ENCODE assay signal across 15 mouse cellular contexts in genomic region chr15:95883559-95883958, GRCm38 (mm10).
DNase-seq lines count a peak whose midpoint lies in the region; ATAC-seq and TF ChIP-seq lines count a peak whose summit lies in the region.
"Had no signal": no experiment of that assay in that cellular context is flagged by ENCODE, and none has a peak within 500 bp of the region (broad histone marks: within the 10 kb centered on the region; RNA-seq: fewer than 3 reads in every experiment).

No protein-coding gene starts in this region.

- no peaks in the 10 kb centered on the region for H3K9me3 ChIP-seq in heart, embryonic 10.5 days
- no peaks in the 10 kb centered on the region for H3K9me3 ChIP-seq in ES-E14 (ENCODE audit: control insufficient read depth, insufficient read depth, low read depth, low read length)
- no peaks in the 10 kb centered on the region for H3K9me3 ChIP-seq in erythroblast, embryonic 14.5 days (ENCODE audit: control insufficient read depth, low read length)
- H3K9me3 ChIP-seq in megakaryocyte, embryonic 14.5 days, result no peaks in the 10 kb centered on the region
- H3K9me3 ChIP-seq in kidney, embryonic 14.5 days (ENCODE audit: control insufficient read depth, low read length), result no peaks in the 10 kb centered on the region
- H3K9me3 ChIP-seq in forebrain, embryonic 14.5 days (replicated peaks; ENCODE audit: control insufficient read depth, low read length), result no peaks in the 10 kb centered on the region
- H3K9me3 ChIP-seq: hindbrain, embryonic 10.5 days; limb, embryonic 15.5 days; midbrain, embryonic 15.5 days had no signal

- DNase-seq in heart, embryonic 10.5 days (ENCODE audit: low spot score), result peak; percentile 87
- no peak for DNase-seq in heart, postnatal 36 days
- DNase-seq in ES-E14 (ENCODE audit: low read depth, low spot score), result no peak
- DNase-seq in gastrocnemius, postnatal 10 days, result no peak
- DNase-seq in forebrain, embryonic 14.5 days (ENCODE audit: low spot score), result no peak
- DNase-seq: cerebellum, postnatal 25 days; kidney, adult 2 months; layer of hippocampus, postnatal 36 days; thymus, postnatal 36 days had no signal

- 18% methylated on average over 6 of the region's 6 CpGs for WGBS in heart, embryonic 10.5 days
- WGBS in kidney, embryonic 14.5 days, result 61% methylated on average over 6 of the region's 6 CpGs
- 84% methylated on average over 6 of the region's 6 CpGs for WGBS in forebrain, embryonic 14.5 days

- H3K27ac ChIP-seq in heart, embryonic 10.5 days, result peak overlapping the region; percentile 22; the same call in 1 of the 2 replicates
- no peak overlapping the region for H3K27ac ChIP-seq in ES-E14 (ENCODE audit: insufficient read depth, low read depth, low read length, poor library complexity, severe bottlenecking)
- no peak overlapping the region for H3K27ac ChIP-seq in kidney, embryonic 14.5 days (ENCODE audit: low read depth, low read length)
- no peak overlapping the region for H3K27ac ChIP-seq in forebrain, embryonic 14.5 days (ENCODE audit: low read depth, low read length)
- H3K27ac ChIP-seq: hindbrain, embryonic 10.5 days; limb, embryonic 15.5 days; midbrain, embryonic 15.5 days had no signal

- H3K9ac ChIP-seq in ES-E14 (ENCODE audit: insufficient read depth, low read depth, low read length, poor library complexity, severe bottlenecking), result no peak overlapping the region
- H3K9ac ChIP-seq in kidney, embryonic 14.5 days (ENCODE audit: low read depth, low read length), result no peak overlapping the region
- no peak overlapping the region for H3K9ac ChIP-seq in forebrain, embryonic 14.5 days (ENCODE audit: low read length)
- H3K9ac ChIP-seq: limb, embryonic 15.5 days; midbrain, embryonic 15.5 days had no signal

- 0 out of 2 replicates have a peak, but pooled peaks cover 2% of the 10 kb centered on the region for H3K36me3 ChIP-seq in heart, embryonic 10.5 days
- H3K36me3 ChIP-seq in ES-E14 (ENCODE audit: control insufficient read depth, insufficient read depth, low read length, poor library complexity, severe bottlenecking), result no peaks in the 10 kb centered on the region; the same call in 1 of the 2 replicates
- H3K36me3 ChIP-seq in erythroblast, embryonic 14.5 days (ENCODE audit: control insufficient read depth), result peaks cover 8% of the 10 kb centered on the region
- peaks cover 54% of the 10 kb centered on the region for H3K36me3 ChIP-seq in megakaryocyte, embryonic 14.5 days (replicated peaks; ENCODE audit: low read length)
- H3K36me3 ChIP-seq in kidney, embryonic 14.5 days (ENCODE audit: control insufficient read depth, insufficient read depth, low read length), result no peaks in the 10 kb centered on the region
- H3K36me3 ChIP-seq in forebrain, embryonic 14.5 days (ENCODE audit: control insufficient read depth, insufficient read depth, low read length), result no peaks in the 10 kb centered on the region
- H3K36me3 ChIP-seq: hindbrain, embryonic 10.5 days; limb, embryonic 15.5 days; midbrain, embryonic 15.5 days had no signal

- intact Hi-C loops in heart, postnatal 36 days (cut with DNase I), result loop anchor here (2.0 to 5.0 kb wide), 2 partner anchors 23 to 111 kb away; no protein-coding TSS in a partner anchor

- H3K4me2 ChIP-seq in kidney, embryonic 14.5 days (replicated peaks; ENCODE audit: low read depth, low read length), result no peak overlapping the region
- H3K4me2 ChIP-seq in forebrain, embryonic 14.5 days (ENCODE audit: low read length), result no peak overlapping the region
- H3K4me2 ChIP-seq: limb, embryonic 15.5 days; midbrain, embryonic 15.5 days had no signal

- in situ Hi-C loops in ES-E14 (cut with MboI; ENCODE audit: low sequenced_read_pairs in 2 of 2, unreplicated experiment in 2 of 2), result no loop called here

- no peak overlapping the region for H3K4me3 ChIP-seq in heart, embryonic 10.5 days
- no peak overlapping the region for H3K4me3 ChIP-seq in ES-E14 (ENCODE audit: insufficient read depth in 1 of 2, low read depth in 1 of 2, low read length in 2 of 2, poor library complexity in 1 of 2, severe bottlenecking in 1 of 2)
- peak overlapping the region; percentile 63 for H3K4me3 ChIP-seq in erythroblast, embryonic 14.5 days (replicated peaks)
- peak overlapping the region; percentile 86 for H3K4me3 ChIP-seq in megakaryocyte, embryonic 14.5 days (replicated peaks)
- H3K4me3 ChIP-seq in kidney, embryonic 14.5 days (ENCODE audit: low read length), result no peak overlapping the region
- H3K4me3 ChIP-seq in forebrain, embryonic 14.5 days (ENCODE audit: low read depth, low read length), result no peak overlapping the region
- H3K4me3 ChIP-seq: hindbrain, embryonic 10.5 days; limb, embryonic 15.5 days; midbrain, embryonic 15.5 days had no signal

- ATAC-seq in kidney, embryonic 14.5 days (ENCODE audit: low FRiP score, low TSS enrichment), result no peak
- ATAC-seq in forebrain, embryonic 14.5 days, result no peak
- ATAC-seq: midbrain, embryonic 15.5 days had no signal

- no peaks in the 10 kb centered on the region for H3K27me3 ChIP-seq in heart, embryonic 10.5 days (ENCODE audit: insufficient read depth, poor library complexity, severe bottlenecking)
- no peaks in the 10 kb centered on the region for H3K27me3 ChIP-seq in erythroblast, embryonic 14.5 days (ENCODE audit: control insufficient read depth)
- H3K27me3 ChIP-seq in megakaryocyte, embryonic 14.5 days (replicated peaks), result no peaks in the 10 kb centered on the region
- H3K27me3 ChIP-seq in kidney, embryonic 14.5 days (ENCODE audit: control insufficient read depth, insufficient read depth, low read length), result no peaks in the 10 kb centered on the region
- H3K27me3 ChIP-seq in forebrain, embryonic 14.5 days (replicated peaks; ENCODE audit: control insufficient read depth, insufficient read depth, low read length), result no peaks in the 10 kb centered on the region
- H3K27me3 ChIP-seq: limb, embryonic 15.5 days; midbrain, embryonic 15.5 days had no signal

- H3K4me1 ChIP-seq in heart, embryonic 10.5 days, result peaks cover 66% of the 10 kb centered on the region
- peaks cover 0 to 6% of the 10 kb centered on the region in 2 experiments; a peak in 2 of 4 replicates for H3K4me1 ChIP-seq in ES-E14 (ENCODE audit: control insufficient read depth in 2 of 2, insufficient read depth in 2 of 2, low read length in 2 of 2, poor library complexity in 1 of 2)
- H3K4me1 ChIP-seq in erythroblast, embryonic 14.5 days (ENCODE audit: control insufficient read depth), result peaks cover 81% of the 10 kb centered on the region
- peaks cover 92% of the 10 kb centered on the region for H3K4me1 ChIP-seq in megakaryocyte, embryonic 14.5 days
- peaks cover 26% of the 10 kb centered on the region for H3K4me1 ChIP-seq in kidney, embryonic 14.5 days (ENCODE audit: control insufficient read depth, insufficient read depth, low read length)
- H3K4me1 ChIP-seq in forebrain, embryonic 14.5 days (ENCODE audit: control insufficient read depth, insufficient read depth, low read length), result no peaks in the 10 kb centered on the region; the same call in 1 of the 2 replicates

TF ChIP-seq in ES-E14, 5 proteins besides CTCF, POLR2A, EP300 and RAD21:
- no peak for TF ChIP-seq HCFC1 (IDR thresholded peaks at IDR 0.05; ENCODE audit: borderline replicate concordance, insufficient read depth, low read length)
- TF ChIP-seq CHD2 (IDR thresholded peaks at IDR 0.05; ENCODE audit: low read depth, low read length), result no peak
- TF ChIP-seq MAFK (IDR thresholded peaks at IDR 0.05; ENCODE audit: insufficient read depth, low read depth, low read length), result 0 out of 2 replicates have a peak, but pooled peaks have one; percentile 21
- no peak for TF ChIP-seq ZNF384 (IDR thresholded peaks at IDR 0.05; ENCODE audit: low read depth, low read length)
- TF ChIP-seq ZC3H11A (IDR thresholded peaks at IDR 0.05; ENCODE audit: borderline replicate concordance, low read depth, low read length), result no peak

Comparison
In these comparisons a context has a peak if more than half of its experiments do, and no peak if none do; other contexts are left out.
1. H3K4me3 ChIP-seq: peak in erythroblast, embryonic 14.5 days (single experiment) and megakaryocyte, embryonic 14.5 days (single experiment); none in heart, embryonic 10.5 days (single experiment), ES-E14 (0 of 2), kidney, embryonic 14.5 days (single experiment) and forebrain, embryonic 14.5 days (single experiment).